Mouse (Mus musculus) embryo, embryonic 9.5 days (tissue): ENCODE data around the gene Ttc3.
"Not testable (repeated sequence)": the region's sequence is repeated elsewhere in the genome, so short reads cannot be mapped to it uniquely, and the experiment has no call there.

ENCODE experiments used
- DNase-seq: peaks from one replicate; pipeline ENCODE4 v3.0.0-alpha.2; 2017; ENCODE audit errors: extremely low spot score

The Ttc3 gene

DNA sequence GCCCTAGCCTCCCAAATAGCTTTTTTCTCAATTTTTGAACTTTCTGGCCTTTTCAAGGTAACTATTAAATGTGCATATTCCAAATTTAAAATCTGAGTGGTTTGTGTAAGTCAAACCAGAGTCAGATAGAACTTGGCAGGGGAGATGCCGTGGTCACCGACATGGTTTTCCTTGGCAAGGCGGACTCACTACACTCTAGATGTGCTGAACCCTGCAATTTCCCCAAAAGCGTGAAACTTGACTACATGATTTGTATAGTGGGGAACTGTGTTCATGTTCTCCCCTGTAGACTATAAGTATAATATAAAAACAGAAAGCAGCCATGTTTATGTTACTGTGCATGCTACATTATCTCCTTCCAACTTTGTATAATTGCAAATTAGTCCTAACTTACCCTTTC, 58.5 kb downstream of the Ttc3 start:
- DNase-seq: no peak

DNA sequence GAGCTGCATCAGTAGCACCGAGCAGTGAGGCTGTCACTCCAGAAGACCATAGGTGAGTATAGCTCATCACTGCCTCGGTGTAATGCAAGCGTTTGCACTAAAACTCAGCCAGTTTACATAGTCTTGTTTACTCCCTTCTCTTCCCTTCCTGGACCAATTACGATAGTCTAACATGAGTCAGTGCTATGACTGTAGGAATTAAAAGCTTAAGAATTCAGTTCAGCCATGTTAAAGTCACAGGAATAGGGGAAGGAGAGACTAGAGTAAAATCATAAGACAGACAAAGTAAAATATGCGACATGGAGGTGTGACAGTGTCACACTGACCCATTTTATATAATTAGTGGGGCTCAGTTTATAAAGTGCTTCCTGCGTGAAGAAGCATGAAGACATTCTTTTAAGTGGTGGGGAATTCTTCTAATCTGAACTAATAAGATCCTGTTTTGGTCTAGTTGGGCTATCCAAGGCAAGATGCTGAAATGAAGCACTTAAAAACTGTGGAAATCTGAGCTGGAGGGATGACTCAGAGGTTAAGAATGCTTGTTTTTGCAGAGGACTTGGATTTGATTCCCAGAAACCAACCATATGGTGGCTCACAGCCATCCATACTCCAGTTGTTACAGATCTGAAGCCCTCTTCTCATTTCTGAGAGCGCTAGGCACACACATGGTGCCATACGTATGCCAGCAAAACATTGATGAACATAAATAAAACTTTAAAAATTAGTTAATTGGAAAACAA, 65.2 kb downstream of the Ttc3 start:
- no peak for DNase-seq

DNA sequence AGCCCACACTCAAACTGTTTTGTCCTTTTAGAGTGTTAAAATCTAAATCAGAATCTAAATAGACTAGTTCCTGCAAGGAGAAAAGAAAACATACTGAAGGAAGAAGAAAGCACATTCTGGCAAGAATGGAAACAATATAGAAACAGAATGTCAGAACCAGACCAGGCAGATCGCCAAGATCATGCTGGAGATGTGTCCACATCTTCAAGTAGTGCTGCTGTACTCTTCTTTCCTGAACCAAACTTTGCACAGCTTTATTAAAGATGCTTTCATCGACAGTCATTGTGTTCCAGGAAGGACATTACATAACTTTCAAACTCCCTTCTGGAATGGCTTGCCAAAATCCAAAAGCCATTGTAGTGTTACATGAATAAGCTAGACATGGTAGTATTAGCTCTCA, 66.4 kb downstream of the Ttc3 start:
- no peak for DNase-seq

DNA sequence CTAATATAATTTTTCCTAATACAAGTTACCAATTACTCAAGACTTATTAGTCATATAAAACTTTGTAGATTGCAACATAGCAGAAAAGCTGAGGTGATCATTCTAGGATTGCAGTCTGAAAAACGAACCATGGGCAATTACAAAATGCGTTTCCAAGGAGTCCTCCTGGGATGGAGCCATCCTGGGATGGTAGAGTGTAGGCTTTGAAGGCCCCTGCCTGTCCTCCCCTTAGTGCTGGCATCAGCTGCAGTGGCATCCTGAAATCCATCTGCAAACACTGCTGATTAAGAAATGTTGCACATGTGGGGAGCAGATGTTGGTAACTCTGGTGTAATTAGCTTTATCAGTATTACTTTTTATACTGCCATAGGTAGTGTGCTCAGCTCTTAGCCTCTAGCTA, 70.9 kb downstream of the Ttc3 start:
- no peak for DNase-seq

DNA sequence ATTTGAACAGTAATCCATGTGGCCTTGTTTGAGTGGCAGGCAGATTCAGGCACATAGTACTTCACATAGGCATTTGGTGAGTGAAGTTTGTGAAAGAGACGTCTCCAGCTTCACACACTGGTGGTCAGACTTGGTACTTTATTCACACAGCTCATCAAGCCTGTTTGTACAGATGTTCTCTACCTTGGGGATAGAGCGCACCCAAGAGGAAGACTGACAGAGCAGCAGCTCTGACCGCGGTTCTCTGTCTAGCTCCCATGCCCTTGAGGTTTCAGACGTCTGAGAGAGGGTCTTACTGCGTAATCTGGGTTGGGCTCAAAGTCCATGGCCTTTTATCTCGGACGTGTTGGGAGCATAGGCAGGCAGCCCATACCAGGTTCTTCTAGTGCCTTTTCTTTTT, 78.7 kb downstream of the Ttc3 start:
- DNase-seq: no peak

DNA sequence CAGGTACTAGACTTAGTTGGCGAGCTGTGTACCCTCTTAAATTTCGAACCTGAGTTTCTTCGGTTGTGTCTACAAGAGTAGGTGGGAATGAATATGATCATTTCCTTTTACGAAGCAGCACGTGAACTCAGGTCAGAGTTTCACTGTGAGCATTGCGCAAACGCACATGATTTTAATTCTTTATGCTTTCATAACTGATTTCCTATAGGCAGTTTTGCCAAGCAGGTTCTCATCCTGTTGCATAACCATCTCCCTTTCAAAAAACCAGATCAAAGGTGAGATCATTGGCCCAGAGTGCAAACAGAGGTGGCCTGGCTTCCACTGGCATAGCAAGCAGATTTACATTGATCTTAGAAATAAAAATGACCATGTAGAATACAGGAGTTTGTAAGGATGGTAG, 79.2 kb downstream of the Ttc3 start:
- DNase-seq: no peak

DNA sequence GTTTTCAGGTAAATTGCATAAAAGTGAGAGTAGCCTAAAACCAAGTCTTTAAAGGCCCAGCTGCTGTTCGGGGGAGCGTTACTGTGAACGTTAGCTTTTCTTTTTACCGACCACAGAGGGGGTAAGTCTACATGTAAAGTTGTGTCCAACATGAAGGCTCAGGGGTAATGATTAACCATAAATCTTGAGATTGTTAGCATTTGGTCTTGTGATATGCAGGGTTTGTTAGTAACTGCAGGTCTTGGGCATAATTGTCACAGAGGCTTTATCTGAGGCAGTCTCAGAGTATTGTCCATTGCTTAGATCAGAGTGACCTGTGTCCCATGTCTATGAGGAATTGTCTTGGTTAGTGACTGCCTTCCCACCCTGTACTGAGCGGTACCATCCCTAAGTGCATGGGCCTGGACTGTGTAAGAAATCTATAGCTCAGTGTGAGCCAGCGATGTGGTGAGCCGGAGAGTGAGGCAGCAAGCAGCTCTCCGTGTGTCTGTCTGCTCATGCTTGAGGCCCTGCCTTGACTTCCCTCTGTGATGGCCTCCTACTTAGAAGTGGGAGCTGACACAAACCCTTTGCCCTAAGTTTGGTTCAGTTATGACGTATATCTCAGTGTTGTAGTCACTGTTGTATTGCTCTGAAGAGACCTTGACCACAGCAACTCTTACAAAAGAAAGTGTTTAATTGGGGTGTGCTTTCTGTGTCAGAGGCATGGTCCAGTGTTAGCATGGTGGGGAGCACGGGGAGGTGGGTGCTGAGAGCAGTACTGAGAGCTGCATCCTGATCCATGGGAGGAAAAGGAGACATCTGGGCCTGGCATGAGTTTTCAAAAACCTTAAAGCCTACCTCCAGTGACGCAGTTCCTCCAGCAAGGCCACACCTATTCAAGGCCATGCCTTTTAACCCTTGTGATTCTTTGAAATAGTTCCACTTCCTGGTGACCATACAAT, 81.4 kb downstream of the Ttc3 start:
- DNase-seq: no peak

DNA sequence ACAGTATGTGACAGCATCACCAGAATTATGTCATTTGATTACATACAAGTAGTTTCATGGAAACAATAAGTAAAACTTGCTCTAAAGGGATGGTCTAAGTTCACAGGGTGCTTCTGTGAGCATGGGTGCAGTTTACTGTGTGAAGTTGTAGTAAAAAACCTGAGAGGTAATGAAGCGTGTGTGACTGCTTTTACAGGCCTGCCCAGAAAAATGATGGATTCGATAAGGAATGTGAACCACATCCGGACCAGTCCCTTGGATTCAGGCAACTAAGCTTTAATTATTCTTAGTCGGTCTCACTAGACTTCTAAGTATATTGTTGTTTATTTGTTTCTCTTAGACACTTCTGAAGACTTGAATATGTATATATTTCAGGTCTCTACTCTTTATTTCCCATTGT, 82.3 kb downstream of the Ttc3 start:
- DNase-seq: no peak

DNA sequence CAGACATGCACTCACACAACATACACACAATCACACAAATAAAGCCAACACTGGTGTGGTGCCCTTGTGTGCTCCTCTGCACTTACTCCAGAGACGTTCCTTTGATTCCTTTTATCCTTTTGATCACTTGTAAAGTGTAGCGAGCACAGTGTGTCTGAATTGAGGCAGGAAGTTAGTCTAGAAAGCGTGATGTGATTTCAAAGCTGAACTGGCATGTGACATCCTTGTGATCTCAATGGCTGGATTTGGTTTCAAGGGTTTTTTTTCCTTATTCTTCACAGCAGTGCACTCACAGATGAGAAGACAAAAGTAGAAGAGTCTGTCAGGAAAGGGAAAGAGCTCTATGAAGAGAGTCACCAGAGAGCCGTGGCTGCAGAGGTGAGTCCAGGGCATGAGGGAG, 83.7 kb downstream of the Ttc3 start:
- no peak for DNase-seq

DNA sequence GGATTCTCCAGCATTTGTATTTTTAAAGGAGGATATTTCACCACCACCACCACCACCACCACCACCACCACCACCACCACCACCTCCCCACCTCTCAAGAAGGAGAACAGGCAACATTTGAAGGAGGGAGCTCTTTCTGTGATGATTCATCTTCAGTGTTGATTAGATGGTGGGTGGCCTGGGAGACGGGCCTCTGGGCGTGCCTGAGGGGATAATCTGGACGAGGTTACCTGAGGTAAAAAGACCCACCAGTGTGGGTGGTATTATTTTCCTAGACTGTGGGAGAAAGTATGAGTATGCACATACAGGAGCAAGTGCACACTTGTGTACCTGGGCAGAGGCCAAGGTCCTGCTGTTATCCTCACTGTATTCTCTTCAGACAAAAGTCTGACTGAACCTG, 93.6 kb downstream of the Ttc3 start:
- no peak for DNase-seq

DNA sequence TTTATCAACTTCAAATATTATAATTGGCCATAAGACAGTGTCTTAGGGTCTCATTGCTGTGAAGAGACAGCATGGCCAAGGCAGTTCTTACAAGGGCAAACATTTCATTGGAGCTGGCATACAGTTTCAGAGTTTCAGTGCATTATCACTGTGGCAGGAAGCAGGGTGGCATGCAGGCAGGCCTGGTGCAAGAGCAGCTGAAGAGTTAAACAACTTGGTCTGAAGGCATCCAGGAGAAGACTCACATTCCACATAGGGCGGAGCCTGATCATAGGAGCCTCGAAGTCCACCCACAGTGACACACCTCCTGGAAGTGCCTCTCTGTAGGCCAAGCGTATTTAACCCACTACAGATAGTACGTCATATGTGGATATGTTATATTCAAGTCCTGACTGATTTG, 95.5 kb downstream of the Ttc3 start:
- DNase-seq: no peak

DNA sequence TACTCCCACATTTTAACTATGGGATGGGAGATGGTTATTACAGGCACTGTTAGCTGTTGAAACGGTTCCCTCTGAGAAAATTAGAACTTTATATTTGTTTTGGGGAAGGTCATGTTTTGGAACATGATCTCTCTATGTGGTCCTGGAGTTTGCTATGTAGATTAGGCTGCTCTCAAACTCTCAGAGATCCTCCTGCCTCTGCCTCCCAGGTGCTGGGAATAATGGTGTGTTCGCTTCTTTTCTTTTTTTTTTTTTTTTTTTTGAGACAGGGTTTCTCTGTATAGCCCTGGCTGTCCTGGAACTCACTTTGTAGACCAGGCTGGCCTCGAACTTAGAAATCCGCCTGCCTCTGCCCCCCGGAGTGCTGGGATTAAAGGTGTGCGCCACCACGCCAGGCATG, 95.9 kb downstream of the Ttc3 start:
- not testable (repeated sequence) for DNase-seq

DNA sequence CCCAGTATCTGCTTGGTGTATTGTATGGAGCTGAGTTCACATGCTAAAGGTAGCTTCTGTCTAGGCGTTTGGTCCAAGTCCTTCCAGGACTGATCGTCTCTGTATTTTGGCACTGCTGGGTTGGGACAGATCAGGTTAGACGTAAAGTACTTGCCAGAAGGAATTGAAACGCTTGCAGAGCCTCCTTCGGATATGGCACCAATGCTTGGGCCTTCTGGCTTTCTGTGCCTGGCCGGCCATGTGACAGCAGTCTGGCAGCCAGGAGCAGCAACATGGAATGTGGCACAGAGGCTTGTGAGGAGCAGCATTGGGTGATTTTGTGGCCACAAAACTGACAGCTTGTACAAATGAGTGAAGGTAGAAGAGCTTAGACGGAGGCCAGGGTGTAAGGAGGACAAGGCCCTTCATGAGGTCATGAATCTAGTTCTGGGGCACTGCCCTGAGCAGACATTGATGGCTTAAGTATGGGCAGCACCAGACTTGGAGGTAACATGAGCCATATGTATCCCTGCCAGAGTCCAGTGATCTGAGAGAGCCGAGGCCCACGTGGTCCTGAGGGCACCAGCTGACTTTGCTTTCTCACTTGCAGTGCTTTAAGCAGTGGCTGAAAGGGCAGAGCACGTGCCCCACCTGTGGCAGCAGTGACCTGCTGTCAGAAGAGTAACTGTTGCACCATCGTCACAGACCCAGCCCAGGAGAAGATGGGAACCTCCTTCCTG, 97.1 kb downstream of the Ttc3 start:
- no peak for DNase-seq

DNA sequence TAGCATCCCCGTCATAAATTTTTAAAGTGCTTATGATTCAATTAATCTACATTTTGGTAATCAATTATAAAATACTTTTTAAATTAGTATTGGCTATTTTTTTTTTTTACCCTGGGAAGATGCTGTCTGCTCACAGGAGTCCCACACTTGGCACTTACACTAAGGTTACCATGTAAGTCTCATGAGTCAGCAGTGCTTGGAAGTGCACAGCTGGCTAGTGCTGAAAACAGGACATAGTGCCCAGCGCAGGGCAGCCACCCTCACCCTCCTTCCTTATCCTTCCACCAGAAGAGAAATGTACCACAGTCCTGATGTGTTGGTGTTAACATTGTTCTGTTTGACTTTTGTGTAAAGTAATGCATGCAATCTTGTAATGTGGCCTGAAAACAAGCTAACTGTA, 98.0 kb downstream of the Ttc3 start:
- DNase-seq: no peak

DNA sequence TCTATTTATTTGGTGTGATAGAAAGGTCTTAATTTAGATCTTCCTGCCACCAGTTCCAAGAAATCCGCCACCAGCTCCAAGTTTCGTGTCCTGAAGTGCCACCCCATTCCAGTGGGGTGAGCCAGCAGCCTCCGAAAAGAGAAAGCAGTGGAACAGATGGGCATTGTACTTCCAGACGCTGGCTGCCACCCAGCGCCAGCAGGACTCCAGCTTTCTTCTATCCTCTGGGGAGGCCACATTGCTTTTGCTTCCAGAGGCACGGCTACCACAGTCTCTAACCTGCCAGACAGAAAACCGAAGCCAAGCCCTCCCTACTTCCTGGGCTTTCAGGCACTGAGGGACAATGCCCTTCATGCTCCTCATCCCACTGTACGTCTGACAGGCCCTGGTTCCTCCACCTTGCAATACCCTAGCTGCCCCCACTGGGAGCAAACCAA, 102.1 kb downstream of the Ttc3 start:
- DNase-seq: no peak

DNA sequence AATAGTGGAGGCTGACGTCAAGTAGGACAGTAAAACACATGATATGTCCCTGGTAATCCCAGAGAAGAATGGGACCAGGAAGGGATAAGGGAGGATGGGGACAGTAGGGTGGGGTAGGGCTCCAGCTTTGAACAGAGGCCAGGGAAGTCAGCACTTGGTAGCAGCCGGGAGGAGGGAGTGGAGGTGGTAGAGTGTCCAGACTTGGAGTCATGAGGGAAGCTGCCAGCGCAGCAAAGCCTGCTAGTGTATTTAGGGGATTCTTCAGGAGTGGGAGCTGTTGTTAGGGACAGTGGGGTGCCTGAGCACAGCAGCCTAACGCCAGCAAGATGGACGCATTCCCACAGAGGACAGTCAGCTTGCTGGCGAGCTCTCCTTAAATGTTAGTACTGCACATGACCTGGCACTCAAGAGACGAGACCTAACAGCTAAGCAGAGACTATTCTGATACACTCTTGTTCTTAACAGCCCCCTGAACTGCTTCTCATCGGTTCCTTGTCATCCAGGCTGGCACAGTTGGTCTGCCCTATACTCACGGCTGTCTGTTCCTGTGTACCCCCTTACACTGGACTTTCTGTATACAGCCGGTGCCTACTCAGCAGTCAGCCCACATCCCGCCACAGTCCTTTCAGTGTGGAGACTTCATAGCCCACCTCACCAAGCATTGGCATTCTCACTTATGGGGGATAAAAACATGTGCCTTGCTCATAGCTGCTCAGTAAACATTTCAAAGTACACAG, 102.8 kb downstream of the Ttc3 start:
- DNase-seq: no peak

DNA sequence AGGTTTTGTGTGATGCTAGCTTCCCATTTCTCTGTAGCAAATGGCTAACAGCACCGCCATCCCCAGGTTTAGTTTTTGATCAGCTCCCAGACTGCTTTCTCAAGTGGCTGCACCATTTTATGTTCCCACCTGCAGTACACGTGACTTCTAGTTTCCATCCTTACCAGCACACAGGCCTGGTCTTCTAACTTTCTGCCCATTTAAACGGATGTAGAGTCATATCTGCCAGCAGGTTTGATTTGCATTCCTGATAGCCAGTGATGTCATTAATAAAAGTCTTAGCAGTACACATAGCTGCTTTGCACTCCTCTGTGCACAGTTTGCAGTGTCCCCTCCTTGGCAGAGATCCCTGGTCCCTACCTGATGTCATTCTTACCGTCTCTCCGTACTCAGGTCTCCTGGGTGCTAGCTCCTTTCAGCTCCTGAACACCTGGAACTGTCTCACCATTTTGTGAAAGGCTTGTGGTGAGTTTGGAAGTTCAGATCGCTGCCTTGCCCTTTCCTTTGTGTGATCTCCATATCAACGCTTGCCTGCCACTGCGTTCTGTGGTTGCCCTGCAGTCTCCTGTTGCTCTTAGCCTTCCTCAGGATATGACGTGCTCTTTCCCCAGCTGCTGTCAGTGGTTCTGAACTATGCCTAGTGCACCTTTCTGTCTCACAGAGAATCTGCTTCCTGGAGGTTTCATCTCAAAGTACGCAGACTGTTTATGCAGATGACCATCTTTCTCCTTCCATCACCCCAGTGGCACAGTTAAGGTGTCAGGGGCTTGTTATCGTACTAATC, 114.5 kb downstream of the Ttc3 start:
- DNase-seq: no peak

DNA sequence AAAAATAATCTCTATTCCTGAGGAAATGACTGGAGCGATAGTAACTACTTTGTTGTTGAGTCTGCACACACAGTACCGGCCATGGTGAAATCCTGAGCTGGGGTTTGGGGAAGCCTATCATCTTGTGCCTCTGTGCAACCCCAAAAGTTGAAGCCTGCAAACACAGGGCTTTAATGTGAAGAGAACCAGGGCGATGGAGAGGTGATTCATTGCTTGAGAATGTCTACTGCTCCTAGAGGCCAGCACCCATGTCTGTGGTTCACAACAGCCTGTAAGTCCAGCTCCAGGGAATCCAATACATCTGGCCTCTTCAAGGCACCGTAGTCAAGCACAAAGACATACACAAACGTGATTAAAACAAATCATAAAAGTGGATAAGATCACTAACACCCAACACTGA, 116.9 kb downstream of the Ttc3 start:
- DNase-seq: no peak

DNA sequence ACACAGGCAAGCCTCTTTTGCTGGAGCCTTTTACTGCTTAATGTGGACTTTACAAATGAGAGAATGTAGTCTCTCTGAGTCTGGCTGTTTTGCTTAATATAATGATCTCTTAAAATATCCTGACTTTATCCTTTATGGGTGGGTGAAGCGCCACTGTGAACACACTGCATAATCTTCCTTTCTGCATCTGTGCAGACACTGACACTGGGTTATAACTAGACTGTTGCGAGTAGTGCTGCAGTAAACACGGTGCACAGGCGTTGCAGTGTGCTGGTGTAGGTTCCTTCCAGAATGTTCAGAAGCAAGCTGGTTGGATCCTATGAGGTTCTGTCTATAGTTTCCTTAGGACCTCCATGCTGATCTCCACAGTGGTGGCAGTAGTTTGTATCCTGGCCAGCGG, 118.9 kb downstream of the Ttc3 start:
- DNase-seq: no peak

DNA sequence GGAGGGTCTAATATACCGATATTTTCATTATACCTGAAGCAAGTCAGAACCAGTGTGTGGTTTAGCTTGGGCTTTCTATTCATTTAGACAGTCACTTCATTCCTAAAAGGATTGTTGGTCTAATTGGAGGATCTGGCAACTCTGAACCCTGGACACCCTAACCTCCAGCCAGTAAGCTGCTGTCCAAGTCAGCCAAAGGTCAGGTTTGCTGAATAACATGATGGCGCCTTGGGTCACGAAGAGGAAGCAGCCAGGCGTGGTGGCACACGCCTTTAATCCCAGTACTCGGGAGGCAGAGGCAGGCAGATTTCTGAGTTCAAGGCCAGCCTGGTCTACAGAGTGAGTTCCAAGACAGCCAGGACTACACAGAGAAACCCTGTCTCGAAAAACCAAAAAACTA, 126.8 kb downstream of the Ttc3 start:
- not testable (repeated sequence) for DNase-seq

DNA sequence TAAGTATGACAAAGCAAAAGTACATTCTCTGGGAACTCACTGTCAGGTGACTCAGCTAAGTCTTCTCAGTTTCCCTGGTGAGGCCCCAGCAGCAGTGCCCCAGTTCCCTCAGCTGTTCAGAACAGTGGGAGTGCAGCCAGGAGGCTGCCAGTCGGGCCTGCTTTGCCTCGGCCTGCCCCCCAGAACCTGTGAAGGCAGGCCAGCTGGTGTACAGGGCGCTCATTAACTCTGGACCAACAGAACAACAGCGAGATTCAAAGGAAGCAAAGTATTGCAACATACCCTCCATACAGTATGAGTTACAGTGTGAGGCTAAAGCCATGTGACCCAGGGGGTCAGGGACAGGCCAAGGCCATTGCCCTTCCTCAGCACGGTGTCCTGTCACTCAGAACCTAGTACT, 127.5 kb downstream of the Ttc3 start:
- no peak for DNase-seq
